Mouse (Mus musculus) kidney, embryonic 16.5 days (tissue): Measurements from ENCODE around the gene Nck1. TPM values are rescaled to one million over a fixed set of nuclear protein-coding genes. Genes with fewer than 3 reads are reported as not detected.
A peak's percentile ranks its signal among the peaks of the same experiment; 100 is the strongest.

Experiments used
- ATAC-seq: fragments of 200-750 bp; cut with Nextera tagmentation; 2 replicates; pipeline ENCODE4 v1.8.0; 2017; ENCODE audit warnings: moderate TSS enrichment; ENCODE audit not compliant: low FRiP score, low TSS enrichment
- H3K27ac ChIP-seq: fragments of 300-500 bp; sonication (generic); 2 replicates; pipeline ENCODE4 v1.5.1; 2014; ENCODE audit warnings: low read length
- H3K27me3 ChIP-seq: fragments of 300-500 bp; sonication (generic); 2 replicates; pipeline ENCODE4 v1.6.1; 2014; ENCODE audit warnings: low read length, control low read depth, mixed read lengths; ENCODE audit not compliant: insufficient read depth
- H3K36me3 ChIP-seq: fragments of 300-500 bp; sonication (generic); 2 replicates; pipeline ENCODE4 v1.6.1; 2014; ENCODE audit warnings: low read length, control low read depth, mixed read lengths; ENCODE audit not compliant: insufficient read depth
- H3K4me1 ChIP-seq: fragments of 300-500 bp; sonication (generic); 2 replicates; pipeline ENCODE4 v1.6.1; 2014; ENCODE audit warnings: low read length, control low read depth, mixed read lengths; ENCODE audit not compliant: insufficient read depth
- H3K4me2 ChIP-seq: fragments of 300-500 bp; sonication (generic); replicated peaks from 2 replicates; pipeline ENCODE4 v1.6.1; 2014; ENCODE audit warnings: low read depth, low read length
- H3K4me3 ChIP-seq: fragments of 300-500 bp; sonication (generic); 2 replicates; pipeline ENCODE4 v1.5.1; 2014; ENCODE audit warnings: mild to moderate bottlenecking, low read length
- H3K9ac ChIP-seq: fragments of 300-500 bp; sonication (generic); replicated peaks from 2 replicates; pipeline ENCODE4 v1.6.1; 2014; ENCODE audit warnings: low read length
- H3K9me3 ChIP-seq: fragments of 300-500 bp; sonication (generic); 2 replicates; pipeline ENCODE4 v1.6.1; 2016; ENCODE audit warnings: low read length, control low read depth
- WGBS: fragments of 180-500 bp; shearing (Covaris S2); extraction: QIAGEN DNeasy Blood & Tissue Kit; methylation state at CpG from one replicate; pipeline ENCODE4 v1.1.7; 2014; 5-methylcytosine and 5-hydroxymethylcytosine counted together
- polyA plus RNA-seq: library from polyadenylated mRNA; unstranded; fragments of >200 nt; fragmentation: Nextera tagmentation; extraction: Ambion mirVana; gene quantifications from 2 replicates; pipeline ENCODE4 v1.2.1, GENCODE M21; 2015

The Nck1 gene
- polyA plus RNA-seq, 1 experiment from 2014 or later = 79.2 TPM

DNA sequence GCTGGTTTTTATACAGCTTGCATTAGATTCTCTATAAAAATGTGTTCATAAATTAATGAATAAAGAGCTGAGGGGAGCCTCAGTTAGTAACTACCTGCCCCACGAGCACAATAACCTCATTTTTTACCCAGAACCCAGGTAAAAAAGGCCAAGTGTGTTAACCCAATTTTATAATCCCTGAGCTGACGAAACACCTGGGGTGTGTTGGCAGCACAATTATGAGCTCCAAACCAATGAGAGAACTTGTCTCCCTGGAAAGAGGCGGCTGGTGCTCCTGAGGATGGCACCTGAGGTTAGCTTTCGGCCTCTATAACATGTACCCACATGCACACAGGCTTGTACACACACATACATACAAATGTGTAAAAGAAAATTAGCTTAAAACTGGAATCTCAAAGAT, 40.4 kb downstream of the Nck1 start:
- no peaks in the 10 kb centered on the region for H3K27me3 ChIP-seq
- H3K9ac ChIP-seq = no peak overlapping the region
- peaks cover under 1% of the 10 kb centered on the region; the same call in 1 of the 2 replicates for H3K4me1 ChIP-seq
- H3K4me2 ChIP-seq = no peak overlapping the region
- no peak overlapping the region for H3K27ac ChIP-seq
- 89% methylated on average over 4 of the region's 4 CpGs for WGBS
- H3K4me3 ChIP-seq = peak overlapping the region; percentile 8; the same call in 1 of the 2 replicates
- ATAC-seq = no peak
- H3K9me3 ChIP-seq = no peaks in the 10 kb centered on the region
- H3K36me3 ChIP-seq = peaks cover 9% of the 10 kb centered on the region; the same call in 1 of the 2 replicates

DNA sequence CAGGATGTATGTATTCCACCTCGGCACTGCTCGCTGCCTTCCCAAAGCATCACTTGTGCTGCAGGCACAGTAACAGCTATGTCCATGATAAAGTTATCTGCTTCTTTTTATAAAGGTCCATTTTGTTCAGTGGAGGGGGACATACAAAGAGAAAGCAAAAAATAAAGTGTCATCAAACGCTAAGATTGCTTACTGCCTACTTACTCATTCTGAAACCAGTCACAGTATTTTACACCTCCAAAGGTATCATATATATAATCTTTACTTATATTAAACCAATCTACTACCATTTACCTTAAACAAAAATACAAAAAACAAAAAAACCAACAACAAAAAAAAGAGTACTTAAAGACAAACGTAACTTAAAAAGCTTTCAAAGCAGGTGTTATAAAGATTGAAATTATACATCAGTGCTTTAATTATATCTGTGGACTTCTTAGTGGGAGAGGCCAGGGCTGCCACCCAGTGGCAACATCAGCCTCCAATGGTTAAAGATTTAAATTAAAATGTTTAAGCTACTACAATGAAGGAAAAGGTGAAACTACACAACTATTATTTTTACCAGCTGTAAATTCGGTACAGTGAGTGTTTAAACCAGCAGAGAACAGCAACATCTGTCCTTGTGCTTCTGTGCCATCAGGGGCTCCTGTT, 52.2 kb downstream of the Nck1 start:
- WGBS = 88% methylated on average over 5 of the region's 5 CpGs
- Histone ChIP-seq H3K4me3 (no peak overlapping the region), H3K27ac (no peak overlapping the region), H3K27me3 (no peaks in the 10 kb centered on the region), H3K9ac (no peak overlapping the region), H3K36me3 (peaks cover 3% of the 10 kb centered on the region), H3K4me1 (peaks cover 6% of the 10 kb centered on the region), H3K9me3 (no peaks in the 10 kb centered on the region), H3K4me2 (no peak overlapping the region)
- ATAC-seq = no peak

DNA sequence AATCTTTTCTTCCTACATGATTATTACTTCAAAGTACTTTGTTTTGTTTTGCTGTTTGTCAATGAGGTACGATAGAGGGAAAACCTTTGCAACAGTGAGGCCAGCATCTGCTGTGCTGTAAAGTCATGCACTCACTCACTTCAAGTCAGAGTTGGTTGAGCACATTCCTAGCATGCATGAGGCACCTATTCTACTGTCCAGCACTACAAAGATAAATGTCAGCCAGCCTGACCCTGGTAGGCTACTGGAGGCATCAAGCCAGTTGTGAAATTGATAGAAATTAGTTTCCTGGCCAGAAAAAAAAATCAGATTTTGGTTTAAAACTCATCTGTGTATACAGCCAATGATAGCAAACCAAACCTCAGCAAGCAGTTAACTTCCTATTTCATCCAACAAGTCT, 54.5 kb downstream of the Nck1 start:
- Histone ChIP-seq H3K27ac (0 out of 2 replicates have a peak overlapping the region, but pooled peaks have one; percentile 14), H3K9ac (no peak overlapping the region), H3K27me3 (no peaks in the 10 kb centered on the region), H3K36me3 (0 out of 2 replicates have a peak, but pooled peaks cover 3% of the 10 kb centered on the region), H3K4me2 (no peak overlapping the region), H3K9me3 (no peaks in the 10 kb centered on the region), H3K4me3 (no peak overlapping the region), H3K4me1 (peaks cover 18% of the 10 kb centered on the region)
- no peak for ATAC-seq
- 68% methylated on average over 1 of the region's 1 CpGs for WGBS

DNA sequence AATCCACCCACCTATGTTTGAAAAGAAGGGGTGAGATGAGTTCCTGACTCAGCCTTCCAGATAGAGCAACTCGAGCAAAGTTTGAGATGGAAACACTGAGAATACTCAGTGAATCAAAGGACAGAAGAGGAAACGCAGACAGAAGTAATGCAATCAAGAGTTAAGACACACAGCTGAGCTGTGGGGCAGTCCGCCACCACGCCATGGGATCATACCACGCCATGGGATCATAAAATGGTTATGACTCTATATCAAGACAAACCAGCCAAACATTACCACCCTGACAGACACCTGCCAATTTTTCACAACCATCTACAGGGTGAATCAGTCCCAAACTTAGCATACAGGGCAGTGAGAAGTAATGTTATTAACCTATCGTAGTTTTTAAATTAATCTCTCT, 57.0 kb downstream of the Nck1 start:
- Histone ChIP-seq H3K9ac (no peak overlapping the region), H3K27me3 (no peaks in the 10 kb centered on the region), H3K27ac (no peak overlapping the region), H3K4me2 (no peak overlapping the region), H3K4me1 (peaks cover 18% of the 10 kb centered on the region), H3K9me3 (no peaks in the 10 kb centered on the region), H3K4me3 (no peak overlapping the region), H3K36me3 (peaks cover 2% of the 10 kb centered on the region; the same call in 1 of the 2 replicates)
- 89% methylated on average over 6 of the region's 6 CpGs for WGBS
- ATAC-seq = no peak

DNA sequence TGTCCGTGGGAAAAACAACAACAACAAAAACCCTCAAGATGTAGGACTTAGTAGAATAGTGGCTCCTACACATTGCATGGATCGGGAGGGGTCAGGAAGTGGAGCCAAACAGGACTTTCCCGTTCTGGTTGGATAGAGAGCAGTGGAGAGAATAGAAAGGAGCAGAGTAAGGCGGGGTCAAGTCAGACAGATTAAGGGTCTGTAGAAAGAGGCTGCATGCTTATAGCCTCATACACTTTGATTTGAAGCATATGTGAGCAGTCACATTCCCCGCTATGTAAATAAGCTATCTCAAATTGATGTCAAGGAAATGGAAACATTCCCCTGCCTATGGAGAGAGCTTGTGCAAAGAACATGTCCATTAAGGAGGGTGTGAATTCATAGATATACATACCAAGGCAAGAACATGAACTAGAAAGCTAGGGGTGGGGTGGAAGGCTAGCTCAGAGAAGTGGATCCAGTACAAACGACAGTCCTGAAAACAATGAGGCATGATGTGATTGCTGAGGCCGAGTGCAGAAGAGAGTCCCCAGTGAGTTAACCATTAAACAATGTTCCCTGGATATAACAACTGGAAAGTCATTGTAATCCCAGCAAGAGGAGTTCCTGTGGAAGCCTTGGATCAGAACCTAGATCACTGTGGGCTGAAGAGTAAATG, 57.7 kb downstream of the Nck1 start:
- peaks cover 2% of the 10 kb centered on the region; the same call in 1 of the 2 replicates for H3K36me3 ChIP-seq
- H3K9ac ChIP-seq = no peak overlapping the region
- no peaks in the 10 kb centered on the region for H3K27me3 ChIP-seq
- peak; percentile 93 for ATAC-seq
- H3K4me2 ChIP-seq = no peak overlapping the region
- H3K9me3 ChIP-seq = no peaks in the 10 kb centered on the region
- peak overlapping the region; percentile 51; the same call in 1 of the 2 replicates for H3K27ac ChIP-seq
- 43% methylated on average over 7 of the region's 7 CpGs for WGBS
- H3K4me1 ChIP-seq = peaks cover 18% of the 10 kb centered on the region
- H3K4me3 ChIP-seq = no peak overlapping the region

DNA sequence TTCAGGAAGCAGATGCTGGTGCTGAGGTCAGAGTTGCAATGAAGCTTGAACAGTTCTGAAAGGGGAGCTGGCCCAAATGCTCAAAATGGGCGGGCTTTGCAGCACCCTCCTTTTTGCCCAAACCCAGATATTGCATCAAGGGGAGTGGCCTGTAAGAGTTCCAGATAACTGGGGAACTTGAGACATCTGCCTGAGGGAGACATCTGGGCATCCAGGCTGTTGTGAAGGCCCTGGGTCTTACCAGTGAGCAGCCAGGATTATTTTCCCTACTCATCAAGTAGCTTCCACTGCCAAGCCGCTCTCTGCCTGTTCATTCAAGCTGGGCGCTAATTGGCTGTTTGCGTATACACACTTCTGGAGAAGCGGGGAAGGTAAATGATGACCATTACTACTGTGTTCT, 59.5 kb downstream of the Nck1 start, which contains the start of gene Il20rb:
Gene Il20rb (minus strand): TSS at position 358 of the 400 bp plus-strand sequence.
- peaks cover 2% of the 10 kb centered on the region; the same call in 1 of the 2 replicates for H3K36me3 ChIP-seq
- H3K9ac ChIP-seq = no peak within 1 kb of the TSS
- H3K9me3 ChIP-seq = no peaks in the 10 kb centered on the region
- H3K27ac ChIP-seq = no peak within 1 kb of the TSS
- H3K4me3 ChIP-seq = no peak within 1 kb of the TSS
- H3K4me1 ChIP-seq = peaks cover 15% of the 10 kb centered on the region
- no peaks in the 10 kb centered on the region for H3K27me3 ChIP-seq
- WGBS = 82% methylated on average over 5 of the region's 5 CpGs
- H3K4me2 ChIP-seq = no peak within 1 kb of the TSS
- ATAC-seq = no peak

DNA sequence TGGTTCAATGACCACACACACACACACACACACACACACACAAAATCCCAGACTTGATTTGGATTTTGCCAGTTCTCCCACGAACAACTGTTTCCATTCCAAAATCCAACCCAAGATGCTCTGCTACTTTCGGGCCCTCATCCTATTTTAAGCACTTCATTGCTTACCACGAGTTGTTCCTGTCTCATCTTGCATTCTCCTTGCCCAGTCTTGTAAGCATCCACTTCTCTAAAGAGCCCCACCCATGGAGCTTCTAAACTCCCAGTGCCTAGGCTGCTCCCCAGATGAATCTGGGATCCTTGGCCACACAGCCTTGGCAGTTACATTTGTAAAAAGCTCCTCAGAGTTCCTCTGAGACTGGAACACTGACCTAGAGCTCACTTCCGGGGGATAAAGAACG, 62.6 kb downstream of the Nck1 start:
- H3K27me3 ChIP-seq = no peaks in the 10 kb centered on the region

DNA sequence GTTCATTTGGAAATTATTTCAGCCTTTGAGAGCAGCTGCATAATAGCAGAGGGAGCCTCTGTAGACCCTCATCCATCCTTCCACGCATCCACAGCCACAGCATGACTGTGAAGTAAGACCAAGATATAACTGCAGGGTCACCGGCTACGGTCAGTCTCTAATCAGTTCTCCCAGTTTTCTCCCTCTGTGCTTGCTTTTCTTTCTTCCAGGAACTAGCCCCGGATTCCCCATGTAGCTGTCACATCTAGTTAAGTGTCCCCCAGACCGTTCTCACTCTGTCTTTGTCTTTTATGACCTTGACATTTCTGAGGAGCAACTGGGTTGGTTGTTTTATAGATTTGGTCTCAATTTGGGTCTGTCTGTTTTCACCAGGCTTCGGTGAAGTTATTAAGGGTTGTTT, 64.3 kb downstream of the Nck1 start:
- H3K4me1 ChIP-seq = no peaks in the 10 kb centered on the region
- ATAC-seq = no peak
- no peaks in the 10 kb centered on the region for H3K27me3 ChIP-seq
- H3K9me3 ChIP-seq = peaks cover 10% of the 10 kb centered on the region
- no peak overlapping the region for H3K4me2 ChIP-seq
- WGBS = 46% methylated on average over 6 of the region's 6 CpGs
- H3K36me3 ChIP-seq = peaks cover 4% of the 10 kb centered on the region; the same call in 1 of the 2 replicates
- no peak overlapping the region for H3K27ac ChIP-seq
- no peak overlapping the region for H3K4me3 ChIP-seq
- H3K9ac ChIP-seq = no peak overlapping the region

More for the DNA sequence above, 62.6 kb downstream of the Nck1 start:
- no peaks in the 10 kb centered on the region for H3K9me3 ChIP-seq
- H3K36me3 ChIP-seq = peaks cover 2% of the 10 kb centered on the region; the same call in 1 of the 2 replicates
- no peak overlapping the region for H3K4me2 ChIP-seq
- no peak overlapping the region for H3K4me3 ChIP-seq
- no peak for ATAC-seq
- no peak overlapping the region for H3K27ac ChIP-seq
- peaks cover 7% of the 10 kb centered on the region for H3K4me1 ChIP-seq
- H3K9ac ChIP-seq = no peak overlapping the region
- WGBS = 93% methylated on average over 5 of the region's 5 CpGs

DNA sequence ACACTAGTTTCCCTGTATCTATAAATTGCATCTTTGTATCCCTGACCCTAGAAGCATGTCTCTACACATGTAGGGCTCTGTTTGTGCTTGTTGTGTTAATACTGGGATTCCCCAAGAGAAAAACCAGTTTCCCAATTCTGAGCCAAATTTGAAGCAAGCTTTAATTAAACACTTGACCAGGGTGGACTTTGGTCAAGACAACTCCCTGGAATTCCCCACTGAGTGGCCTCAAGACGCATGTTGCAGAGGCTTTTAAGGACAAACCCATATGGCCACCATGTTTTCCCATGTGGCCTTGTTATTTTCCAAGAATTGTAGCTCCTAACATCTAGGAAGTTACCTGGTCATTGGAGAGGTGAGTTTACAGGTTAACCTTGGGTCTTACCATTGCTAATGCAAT, 71.9 kb downstream of the Nck1 start:
- WGBS = 78% methylated on average over 1 of the region's 1 CpGs
- Histone ChIP-seq H3K4me3 (no peak overlapping the region), H3K27ac (no peak overlapping the region), H3K4me2 (no peak overlapping the region), H3K36me3 (0 out of 2 replicates have a peak, but pooled peaks cover 2% of the 10 kb centered on the region), H3K4me1 (0 out of 2 replicates have a peak, but pooled peaks cover 4% of the 10 kb centered on the region), H3K9me3 (peaks cover 13% of the 10 kb centered on the region), H3K27me3 (no peaks in the 10 kb centered on the region), H3K9ac (no peak overlapping the region)
- no peak for ATAC-seq

DNA sequence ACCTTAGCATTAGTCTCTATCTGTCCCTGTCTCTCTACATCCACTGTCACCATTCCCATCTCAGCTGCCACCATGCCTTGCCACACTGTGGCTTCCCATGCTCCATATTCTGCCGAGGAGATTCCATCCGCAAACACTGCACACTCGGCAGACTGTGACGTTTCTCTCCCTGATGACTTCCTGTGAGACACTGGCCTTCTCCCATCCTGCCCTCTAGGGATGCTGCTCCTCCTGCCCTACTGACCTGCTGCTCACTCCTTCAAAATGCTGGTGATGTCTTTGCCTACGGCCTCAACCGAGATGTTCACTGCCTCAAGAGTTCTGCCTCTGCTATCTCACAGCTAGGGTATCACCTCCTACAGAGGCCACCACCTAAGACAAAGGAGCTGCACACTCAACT, 72.6 kb downstream of the Nck1 start:
- ATAC-seq = no peak
- WGBS = 78% methylated on average over 6 of the region's 6 CpGs

More for the DNA sequence above, 72.6 kb downstream of the Nck1 start:
- H3K36me3 ChIP-seq = 0 out of 2 replicates have a peak, but pooled peaks cover 2% of the 10 kb centered on the region
- 0 out of 2 replicates have a peak, but pooled peaks cover 4% of the 10 kb centered on the region for H3K4me1 ChIP-seq
- no peak overlapping the region for H3K27ac ChIP-seq
- H3K4me2 ChIP-seq = no peak overlapping the region
- no peaks in the 10 kb centered on the region for H3K27me3 ChIP-seq
- no peak overlapping the region for H3K4me3 ChIP-seq
- H3K9me3 ChIP-seq = peaks cover 13% of the 10 kb centered on the region
- no peak overlapping the region for H3K9ac ChIP-seq
